Mouse (Mus musculus) E14TG2a.4 (cell line): Measurements from ENCODE around the gene Hdc.

Source experiments
- H3K27me3 ChIP-seq: 2 replicates; pipeline ENCODE4 v1.6.1; 2014; ENCODE audit warnings: low read length, control low read depth; ENCODE audit not compliant: insufficient read depth
- H3K36me3 ChIP-seq: 2 replicates; pipeline ENCODE4 v1.6.1; 2014; ENCODE audit warnings: low read length, control low read depth; ENCODE audit not compliant: insufficient read depth
- H3K4me1 ChIP-seq: replicated peaks from 2 replicates; pipeline ENCODE4 v1.6.1; 2014; ENCODE audit warnings: low read depth, low read length, control low read depth
- H3K4me3 ChIP-seq: replicated peaks from 2 replicates; pipeline ENCODE4 v1.5.1; 2014; ENCODE audit warnings: mild to moderate bottlenecking, low read length
- H3K9me3 ChIP-seq: 2 replicates; pipeline ENCODE4 v1.6.1; 2014; ENCODE audit warnings: low read length, control low read depth
- CTCF ChIP-seq: conservative IDR thresholded peaks from 2 replicates; pipeline ENCODE4 v1.5.1; 2014; ENCODE audit warnings: low read length
- NANOG ChIP-seq: IDR thresholded peaks from 2 replicates; pipeline ENCODE4 v1.6.1; 2014; ENCODE audit warnings: borderline replicate concordance, low read length, mixed read lengths
- POU5F1 ChIP-seq: IDR thresholded peaks from 2 replicates; pipeline ENCODE4 v1.6.1; 2014; ENCODE audit warnings: low read length, borderline replicate concordance

The Hdc gene

GRCm38 (mm10) chr2:126551244-126551890, 67.7 kb downstream of the Hdc start:
- H3K4me3 ChIP-seq, result no peak overlapping the region
- peaks cover 24% of the 10 kb centered on the region for H3K9me3 ChIP-seq
- H3K27me3 ChIP-seq, result no peaks in the 10 kb centered on the region
- H3K36me3 ChIP-seq, result peaks cover 17% of the 10 kb centered on the region
- TF ChIP-seq NANOG (no peak), CTCF (no peak), POU5F1 (no peak)
- H3K4me1 ChIP-seq, result peaks cover 43% of the 10 kb centered on the region

DNA sequence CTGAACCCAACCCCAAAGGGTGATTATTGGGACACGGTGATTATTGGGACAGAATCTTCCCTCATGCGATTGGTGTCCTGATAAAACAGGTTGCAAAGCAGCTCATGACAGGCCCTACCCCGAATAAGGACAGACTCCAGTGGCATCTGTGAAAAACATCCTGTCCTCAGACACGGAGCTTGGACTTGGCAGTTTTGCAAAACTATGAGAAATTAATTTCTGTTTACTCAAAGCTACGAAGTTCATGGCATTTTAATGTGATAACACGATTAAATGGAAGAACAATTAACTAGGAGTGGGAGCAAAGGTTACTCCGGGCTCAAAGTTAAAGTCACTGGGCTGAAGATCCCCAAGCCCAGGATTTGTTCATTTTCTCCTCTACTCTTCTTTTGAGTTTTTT, 69.4 kb downstream of the Hdc start:
- Histone ChIP-seq H3K4me1 (peaks cover 26% of the 10 kb centered on the region), H3K9me3 (peaks cover 24% of the 10 kb centered on the region), H3K4me3 (no peak overlapping the region), H3K36me3 (0 out of 2 replicates have a peak, but pooled peaks cover under 1% of the 10 kb centered on the region), H3K27me3 (no peaks in the 10 kb centered on the region)
- TF ChIP-seq NANOG (no peak), CTCF (no peak), POU5F1 (no peak)

GRCm38 (mm10) chr2:126546392-126546791, 72.7 kb downstream of the Hdc start:
- H3K36me3 ChIP-seq, result no peaks in the 10 kb centered on the region
- TF ChIP-seq POU5F1, result no peak
- TF ChIP-seq CTCF, result no peak
- no peak for TF ChIP-seq NANOG
- peaks cover 5% of the 10 kb centered on the region for H3K4me1 ChIP-seq
- peaks cover 24% of the 10 kb centered on the region for H3K9me3 ChIP-seq
- no peak overlapping the region for H3K4me3 ChIP-seq
- no peaks in the 10 kb centered on the region for H3K27me3 ChIP-seq

- peaks cover 16% of the 10 kb centered on the region for H3K9me3 ChIP-seq
- no peaks in the 10 kb centered on the region for H3K36me3 ChIP-seq
- no peaks in the 10 kb centered on the region for H3K27me3 ChIP-seq
- TF ChIP-seq POU5F1 (no peak), CTCF (no peak), NANOG (no peak)
- no peak overlapping the region for H3K4me3 ChIP-seq
- no peaks in the 10 kb centered on the region for H3K4me1 ChIP-seq
These were observed 73.8 kb downstream of the Hdc start for GRCm38 (mm10) chr2:126545297-126545696.
